Mouse (Mus musculus): Measurements from ENCODE around the gene Cdk6.
"Not testable (repeated sequence)": the region's sequence is repeated elsewhere in the genome, so short reads cannot be mapped to it uniquely, and the experiment has no call there.

DNA sequence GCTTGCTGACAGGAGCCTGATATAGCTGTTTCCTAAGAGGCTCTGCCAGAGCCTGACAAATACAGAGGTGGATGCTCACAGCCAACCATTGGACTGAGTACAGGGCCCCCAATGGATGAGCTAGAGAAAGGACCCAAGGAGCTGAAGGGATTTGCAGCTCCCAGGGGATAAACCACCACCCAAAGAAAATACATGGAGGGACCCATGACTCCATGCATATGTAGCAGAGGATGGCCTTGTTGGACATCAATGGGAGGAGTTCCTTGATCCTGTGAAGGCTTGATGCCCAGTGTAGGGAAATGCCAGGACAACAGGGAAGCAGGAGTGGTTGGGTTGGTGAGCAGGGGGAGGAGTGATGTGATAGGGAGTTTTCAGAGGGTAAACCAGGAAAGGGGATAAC, 190.8 kb downstream of the Cdk6 start:
- TF ChIP-seq ETS1 (IDR thresholded peaks at IDR 0.05; ENCODE audit: low read depth, low read length); MEF2A (IDR thresholded peaks at IDR 0.05; ENCODE audit: extremely low read depth, insufficient replicate concordance, low read depth, low read length, poor library complexity, severe bottlenecking); HCFC1 (IDR thresholded peaks at IDR 0.05; ENCODE audit: low read depth, low read length); CHD2 (IDR thresholded peaks at IDR 0.05; ENCODE audit: low read length); GATA1 (IDR thresholded peaks at IDR 0.05; ENCODE audit: low read depth, low read length); CTCF (IDR thresholded peaks at IDR 0.05 in 2 of 3, conservative IDR thresholded peaks at IDR 0.05 in 1 of 3; ENCODE audit: control insufficient read depth in 1 of 3, insufficient read depth in 1 of 3, low read depth in 2 of 3, low read length in 3 of 3, poor library complexity in 1 of 3, severe bottlenecking in 1 of 3): not testable (repeated sequence)
- TF ChIP-seq POLR2A (IDR thresholded peaks at IDR 0.05; ENCODE audit: control insufficient read depth in 1 of 2, insufficient read depth in 1 of 2, low read depth in 1 of 2, low read length in 2 of 2, poor library complexity in 1 of 2), result peak in 1 of 2 experiments; percentile 15; a peak in 1 of 4 replicates
